Mouse (Mus musculus): Measurements from ENCODE around the gene Ankar. TPM values are rescaled to one million over a fixed set of nuclear protein-coding genes. Genes with fewer than 3 reads are reported as not detected.

The Ankar gene
- not detected in 2 replicates for polyA plus RNA-seq (2014; fragmentation: Nextera tagmentation; extraction: Ambion mirVana)

- Histone ChIP-seq H3K4me2 (no peak within 1 kb of the TSS), H3K4me1 (replicated peaks; ENCODE audit: control insufficient read depth, insufficient read depth, low read length) (no peaks in the 10 kb centered on the region), H3K36me3 (ENCODE audit: control insufficient read depth, insufficient read depth, low read length) (no peaks in the 10 kb centered on the region), H3K27ac (ENCODE audit: low read depth, low read length) (no peak within 1 kb of the TSS), H3K9ac (ENCODE audit: low read depth, low read length) (no peak within 1 kb of the TSS), H3K9me3 (ENCODE audit: control insufficient read depth, low read length) (no peaks in the 10 kb centered on the region), H3K4me3 (ENCODE audit: low read depth, low read length) (no peak within 1 kb of the TSS), H3K27me3 (replicated peaks; ENCODE audit: control insufficient read depth, insufficient read depth, low read length) (no peaks in the 10 kb centered on the region)
- no peak for DNase-seq (ENCODE audit: low spot score)
- 72% methylated on average over 11 of the region's 11 CpGs for WGBS
- no peak for ATAC-seq (replicated peaks; ENCODE audit: low FRiP score)
Observed at GRCm38 (mm10) chr1:72700479-72700878, at the start of gene Ankar. Gene Ankar, minus strand, starts transcription at chr1:72700579.

GRCm38 (mm10) chr1:72746382-72746781 is 46.0 kb upstream of the Ankar start:
- DNase-seq (ENCODE audit: low spot score) (no peak), ATAC-seq (replicated peaks; ENCODE audit: low FRiP score) (no peak)
- WGBS, result 64% methylated on average over 7 of the region's 7 CpGs
- Histone ChIP-seq H3K4me1 (replicated peaks; ENCODE audit: control insufficient read depth, insufficient read depth, low read length) (no peaks in the 10 kb centered on the region), H3K36me3 (ENCODE audit: control insufficient read depth, insufficient read depth, low read length) (no peaks in the 10 kb centered on the region), H3K4me3 (ENCODE audit: low read depth, low read length) (no peak overlapping the region), H3K9me3 (ENCODE audit: control insufficient read depth, low read length) (no peaks in the 10 kb centered on the region), H3K27ac (ENCODE audit: low read depth, low read length) (no peak overlapping the region), H3K9ac (ENCODE audit: low read depth, low read length) (no peak overlapping the region), H3K4me2 (no peak overlapping the region), H3K27me3 (replicated peaks; ENCODE audit: control insufficient read depth, insufficient read depth, low read length) (no peaks in the 10 kb centered on the region)

- WGBS, result 66% methylated on average over 8 of the region's 8 CpGs
- no peaks in the 10 kb centered on the region for H3K4me1 ChIP-seq (replicated peaks; ENCODE audit: control insufficient read depth, insufficient read depth, low read length)
- no peak for ATAC-seq (replicated peaks; ENCODE audit: low FRiP score)
- no peaks in the 10 kb centered on the region for H3K9me3 ChIP-seq (ENCODE audit: control insufficient read depth, low read length)
- no peak overlapping the region for H3K4me3 ChIP-seq (ENCODE audit: low read depth, low read length)
- DNase-seq (ENCODE audit: low spot score), result no peak
- no peak overlapping the region for H3K27ac ChIP-seq (ENCODE audit: low read depth, low read length)
- no peaks in the 10 kb centered on the region for H3K27me3 ChIP-seq (replicated peaks; ENCODE audit: control insufficient read depth, insufficient read depth, low read length)
- H3K4me2 ChIP-seq, result no peak overlapping the region
- H3K36me3 ChIP-seq (ENCODE audit: control insufficient read depth, insufficient read depth, low read length), result no peaks in the 10 kb centered on the region
- no peak overlapping the region for H3K9ac ChIP-seq (ENCODE audit: low read depth, low read length)
Observed at GRCm38 (mm10) chr1:72744816-72745506, 44.6 kb upstream of the Ankar start.

- ATAC-seq (replicated peaks; ENCODE audit: low FRiP score), result no peak
- no peak overlapping the region for H3K4me3 ChIP-seq (ENCODE audit: low read depth, low read length)
- H3K36me3 ChIP-seq (ENCODE audit: control insufficient read depth, insufficient read depth, low read length), result no peaks in the 10 kb centered on the region
- DNase-seq (ENCODE audit: low spot score), result no peak
- H3K4me1 ChIP-seq (replicated peaks; ENCODE audit: control insufficient read depth, insufficient read depth, low read length), result no peaks in the 10 kb centered on the region
- 82% methylated on average over 5 of the region's 5 CpGs for WGBS
- H3K27me3 ChIP-seq (replicated peaks; ENCODE audit: control insufficient read depth, insufficient read depth, low read length), result no peaks in the 10 kb centered on the region
- no peak overlapping the region for H3K27ac ChIP-seq (ENCODE audit: low read depth, low read length)
- no peak overlapping the region for H3K9ac ChIP-seq (ENCODE audit: low read depth, low read length)
- H3K4me2 ChIP-seq, result no peak overlapping the region
- H3K9me3 ChIP-seq (ENCODE audit: control insufficient read depth, low read length), result no peaks in the 10 kb centered on the region
Observed at GRCm38 (mm10) chr1:72741406-72741805, 41.0 kb upstream of the Ankar start.

GRCm38 (mm10) chr1:72739681-72740063 is 39.3 kb upstream of the Ankar start:
- DNase-seq (ENCODE audit: low spot score) (no peak), ATAC-seq (replicated peaks; ENCODE audit: low FRiP score) (no peak)
- H3K4me3 ChIP-seq (ENCODE audit: low read depth, low read length), result no peak overlapping the region
- H3K36me3 ChIP-seq (ENCODE audit: control insufficient read depth, insufficient read depth, low read length), result no peaks in the 10 kb centered on the region
- no peak overlapping the region for H3K9ac ChIP-seq (ENCODE audit: low read depth, low read length)
- no peak overlapping the region for H3K27ac ChIP-seq (ENCODE audit: low read depth, low read length)
- H3K9me3 ChIP-seq (ENCODE audit: control insufficient read depth, low read length), result no peaks in the 10 kb centered on the region
- H3K27me3 ChIP-seq (replicated peaks; ENCODE audit: control insufficient read depth, insufficient read depth, low read length), result no peaks in the 10 kb centered on the region
- WGBS, result 77% methylated on average over 10 of the region's 10 CpGs
- H3K4me2 ChIP-seq, result no peak overlapping the region
- H3K4me1 ChIP-seq (replicated peaks; ENCODE audit: control insufficient read depth, insufficient read depth, low read length), result no peaks in the 10 kb centered on the region

- Histone ChIP-seq H3K27ac (ENCODE audit: low read depth, low read length) (no peak overlapping the region), H3K9ac (ENCODE audit: low read depth, low read length) (no peak overlapping the region), H3K27me3 (replicated peaks; ENCODE audit: control insufficient read depth, insufficient read depth, low read length) (no peaks in the 10 kb centered on the region), H3K4me2 (no peak overlapping the region), H3K4me1 (replicated peaks; ENCODE audit: control insufficient read depth, insufficient read depth, low read length) (no peaks in the 10 kb centered on the region), H3K4me3 (ENCODE audit: low read depth, low read length) (no peak overlapping the region), H3K36me3 (ENCODE audit: control insufficient read depth, insufficient read depth, low read length) (no peaks in the 10 kb centered on the region), H3K9me3 (ENCODE audit: control insufficient read depth, low read length) (no peaks in the 10 kb centered on the region)
- 78% methylated on average over 15 of the region's 15 CpGs for WGBS
- no peak for DNase-seq (ENCODE audit: low spot score)
- no peak for ATAC-seq (replicated peaks; ENCODE audit: low FRiP score)
Observed at GRCm38 (mm10) chr1:72738946-72739680, 38.7 kb upstream of the Ankar start.

GRCm38 (mm10) chr1:72736397-72737125 is 36.2 kb upstream of the Ankar start:
- no peak overlapping the region for H3K27ac ChIP-seq (ENCODE audit: low read depth, low read length)
- H3K36me3 ChIP-seq (ENCODE audit: control insufficient read depth, insufficient read depth, low read length), result no peaks in the 10 kb centered on the region
- ATAC-seq (replicated peaks; ENCODE audit: low FRiP score) (no peak), DNase-seq (ENCODE audit: low spot score) (no peak)
- 54% methylated on average over 13 of the region's 13 CpGs for WGBS
- no peak overlapping the region for H3K4me3 ChIP-seq (ENCODE audit: low read depth, low read length)
- H3K9ac ChIP-seq (ENCODE audit: low read depth, low read length), result no peak overlapping the region
- no peaks in the 10 kb centered on the region for H3K4me1 ChIP-seq (replicated peaks; ENCODE audit: control insufficient read depth, insufficient read depth, low read length)
- no peaks in the 10 kb centered on the region for H3K9me3 ChIP-seq (ENCODE audit: control insufficient read depth, low read length)
- no peaks in the 10 kb centered on the region for H3K27me3 ChIP-seq (replicated peaks; ENCODE audit: control insufficient read depth, insufficient read depth, low read length)
- H3K4me2 ChIP-seq, result no peak overlapping the region

DNA sequence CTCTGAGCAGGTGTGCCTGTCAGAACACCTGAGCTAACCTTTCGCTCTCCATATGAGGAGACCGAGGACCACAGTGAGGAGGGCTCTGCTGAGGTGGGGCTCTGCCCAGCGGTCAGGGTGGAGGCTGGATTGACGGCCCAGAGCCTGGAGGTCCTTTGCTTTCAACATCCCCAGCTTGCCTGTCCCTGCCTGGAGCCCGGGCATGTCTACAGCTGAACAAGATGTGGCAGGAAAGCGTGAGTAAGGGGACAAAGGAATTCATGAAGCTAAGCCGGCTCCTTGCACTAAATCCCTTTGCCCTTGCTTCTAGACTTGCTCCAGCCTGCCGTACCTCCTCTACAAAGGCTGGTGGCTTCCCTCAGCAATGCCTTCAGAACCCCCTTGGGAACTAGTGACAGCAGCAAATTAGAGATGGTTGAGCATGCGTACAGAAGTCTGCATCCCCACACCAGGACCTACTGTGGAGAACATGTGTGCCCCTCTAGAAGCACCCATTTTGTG is 32.9 kb upstream of the Ankar start:
- no peak overlapping the region for H3K4me3 ChIP-seq (ENCODE audit: low read depth, low read length)
- H3K9ac ChIP-seq (ENCODE audit: low read depth, low read length), result no peak overlapping the region
- WGBS, result 87% methylated on average over 9 of the region's 9 CpGs
- H3K9me3 ChIP-seq (ENCODE audit: control insufficient read depth, low read length), result no peaks in the 10 kb centered on the region
- H3K4me2 ChIP-seq, result no peak overlapping the region
- no peak overlapping the region for H3K27ac ChIP-seq (ENCODE audit: low read depth, low read length)
- no peak for ATAC-seq (replicated peaks; ENCODE audit: low FRiP score)
- no peaks in the 10 kb centered on the region for H3K36me3 ChIP-seq (ENCODE audit: control insufficient read depth, insufficient read depth, low read length)
- no peak for DNase-seq (ENCODE audit: low spot score)
- no peaks in the 10 kb centered on the region for H3K4me1 ChIP-seq (replicated peaks; ENCODE audit: control insufficient read depth, insufficient read depth, low read length)
- H3K27me3 ChIP-seq (replicated peaks; ENCODE audit: control insufficient read depth, insufficient read depth, low read length), result no peaks in the 10 kb centered on the region

Measured in liver, embryonic 11.5 days (tissue).